Mouse (Mus musculus) layer of hippocampus, adult 8-10 months (tissue): Measurements from ENCODE around the gene Atp8b2. TPM values are rescaled to one million over a fixed set of nuclear protein-coding genes. Genes with fewer than 3 reads are reported as not detected.
A peak's percentile ranks its signal among the peaks of the same experiment; 100 is the strongest.

Experiments used
- DNase-seq, 2 experiments: peaks; one replicate each; pipeline ENCODE4 v3.0.0; 2022; ENCODE audit warnings: low spot score in 2 of 2
- total RNA-seq, 4 experiments: library from RNA; stranded (reverse); gene quantifications; 2 replicates each; pipeline ENCODE4 v1.2.4; 2022

Atp8b2 gene
- 100 to 1,000 TPM in 1 of 4 experiments, 10 to 100 TPM in 3; 86.7 to 114 (median 92.3) TPM for total RNA-seq

- peak in 1 of 2 experiments; percentile 45 for DNase-seq
These were observed at the start of gene Atp8b2 for GRCm38 (mm10) chr3:89963221-89963763. Gene Atp8b2 (minus strand): TSS chr3:89963508.

- no peak for DNase-seq
These were observed 47.0 kb upstream of the Atp8b2 start for GRCm38 (mm10) chr3:90010291-90010690.

- DNase-seq, result no peak
These were observed 40.9 kb upstream of the Atp8b2 start for GRCm38 (mm10) chr3:90004091-90004796.

- DNase-seq, result no peak
These were observed 36.5 kb upstream of the Atp8b2 start for GRCm38 (mm10) chr3:89999830-90000229.

- no peak for DNase-seq
These were observed 35.8 kb upstream of the Atp8b2 start for GRCm38 (mm10) chr3:89999090-89999489.

GRCm38 (mm10) chr3:89998612-89999054 lies 35.3 kb upstream of the Atp8b2 start, which contains the start of gene Hax1:
Gene Hax1 (minus strand): TSS chr3:89998780.
- DNase-seq, result peak; percentile 90 to 95

GRCm38 (mm10) chr3:89997791-89998495 lies 34.6 kb upstream of the Atp8b2 start:
- DNase-seq, result peak; percentile 16 to 23

GRCm38 (mm10) chr3:89994807-89995515 lies 31.7 kb upstream of the Atp8b2 start:
- DNase-seq, result no peak

GRCm38 (mm10) chr3:89987822-89988221 lies 24.5 kb upstream of the Atp8b2 start:
- DNase-seq, result no peak

GRCm38 (mm10) chr3:89987211-89987610 lies 23.9 kb upstream of the Atp8b2 start:
- no peak for DNase-seq

GRCm38 (mm10) chr3:89982426-89982825 lies 19.1 kb upstream of the Atp8b2 start:
- no peak for DNase-seq

- DNase-seq, result no peak
These were observed 13.6 kb upstream of the Atp8b2 start for GRCm38 (mm10) chr3:89976859-89977258.

GRCm38 (mm10) chr3:89968509-89968908 lies 5.2 kb upstream of the Atp8b2 start:
- no peak for DNase-seq

GRCm38 (mm10) chr3:89966946-89967345 lies 3.6 kb upstream of the Atp8b2 start:
- DNase-seq, result no peak

GRCm38 (mm10) chr3:89965972-89966371 lies 2.7 kb upstream of the Atp8b2 start:
- DNase-seq, result no peak

- no peak for DNase-seq
These were observed 2.2 kb upstream of the Atp8b2 start for GRCm38 (mm10) chr3:89965557-89965956.

- DNase-seq, result no peak
These were observed 825 bp upstream of the Atp8b2 start for GRCm38 (mm10) chr3:89963926-89964739.

GRCm38 (mm10) chr3:89962751-89963220 lies 522 bp downstream of the Atp8b2 start:
- DNase-seq, result no peak

- no peak for DNase-seq
These were observed 1.1 kb downstream of the Atp8b2 start for GRCm38 (mm10) chr3:89962059-89962750.

GRCm38 (mm10) chr3:89961436-89961835 lies 1.9 kb downstream of the Atp8b2 start:
- no peak for DNase-seq
